Mouse (Mus musculus) testis, adult 2 months (tissue): ENCODE data around the gene Adm. TPM values are rescaled to one million over a fixed set of nuclear protein-coding genes. Genes with fewer than 3 reads are reported as not detected.

Experiments used
- H3K27ac ChIP-seq: fragments of 200-500 bp; 2 replicates; pipeline ENCODE4 v1.5.1; 2012; ENCODE audit warnings: low read depth, low read length; ENCODE audit not compliant: control insufficient read depth, insufficient read depth
- H3K27me3 ChIP-seq: fragments of 200-500 bp; 2 replicates; pipeline ENCODE4 v1.6.1; 2012; ENCODE audit warnings: mild to moderate bottlenecking, low read length, moderate library complexity; ENCODE audit not compliant: control insufficient read depth, insufficient read depth
- H3K36me3 ChIP-seq: fragments of 200-500 bp; 2 replicates; pipeline ENCODE4 v1.6.1; 2012; ENCODE audit warnings: mild to moderate bottlenecking, low read length; ENCODE audit not compliant: control insufficient read depth, insufficient read depth
- H3K4me1 ChIP-seq: fragments of 200-500 bp; 2 replicates; pipeline ENCODE4 v1.6.1; 2012; ENCODE audit warnings: low read length; ENCODE audit not compliant: control insufficient read depth, insufficient read depth
- H3K4me3 ChIP-seq: fragments of 200-500 bp; 2 replicates; pipeline ENCODE4 v1.5.1; 2012; ENCODE audit warnings: low read depth, mild to moderate bottlenecking, low read length, moderate library complexity, mixed read lengths; ENCODE audit not compliant: control insufficient read depth
- CTCF ChIP-seq: fragments of 200-500 bp; IDR thresholded peaks from 2 replicates; pipeline ENCODE4 v1.5.1; 2012; ENCODE audit warnings: low read depth, mild to moderate bottlenecking, inconsistent platforms, low read length, moderate library complexity; ENCODE audit not compliant: control insufficient read depth, insufficient read depth, insufficient replicate concordance
- POLR2A ChIP-seq: fragments of 200-500 bp; IDR thresholded peaks from 2 replicates; pipeline ENCODE4 v1.6.1; 2012; ENCODE audit warnings: low read depth, mild to moderate bottlenecking, inconsistent platforms, low read length, moderate library complexity; ENCODE audit not compliant: control insufficient read depth
- polyA plus RNA-seq: library from polyadenylated mRNA; depleted of rRNA; stranded (reverse); fragments of >200 nt; gene quantifications from 2 replicates; pipeline ENCODE4 v1.2.3, GENCODE M21; 2012

Gene Adm
- polyA plus RNA-seq, 1 experiment: 0.30 TPM

DNA sequence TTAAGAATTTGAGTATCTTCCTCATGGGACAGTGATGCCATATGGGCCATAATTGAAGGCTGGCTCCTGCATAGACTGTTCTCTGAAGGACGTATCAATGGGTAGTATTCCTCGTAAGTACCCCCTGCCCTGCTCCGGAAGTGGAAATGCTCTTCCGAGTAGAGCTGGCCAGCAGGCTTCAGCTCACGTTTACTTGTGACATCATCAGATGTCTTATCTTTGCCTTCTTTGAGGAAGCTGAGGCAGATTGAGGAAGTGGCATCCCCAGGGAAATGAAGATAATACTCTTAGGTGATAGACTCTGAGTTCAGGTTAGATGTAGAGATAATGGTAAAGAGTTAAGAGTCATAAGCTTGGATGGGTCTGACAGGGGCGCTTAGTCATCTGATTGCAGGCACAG lies 18.4 kb downstream of the Adm start:
- Histone ChIP-seq H3K27me3 (no peaks in the 10 kb centered on the region), H3K27ac (no peak overlapping the region), H3K4me3 (no peak overlapping the region), H3K4me1 (peaks cover 10% of the 10 kb centered on the region), H3K36me3 (no peaks in the 10 kb centered on the region)
- TF ChIP-seq POLR2A (no peak), CTCF (no peak)

DNA sequence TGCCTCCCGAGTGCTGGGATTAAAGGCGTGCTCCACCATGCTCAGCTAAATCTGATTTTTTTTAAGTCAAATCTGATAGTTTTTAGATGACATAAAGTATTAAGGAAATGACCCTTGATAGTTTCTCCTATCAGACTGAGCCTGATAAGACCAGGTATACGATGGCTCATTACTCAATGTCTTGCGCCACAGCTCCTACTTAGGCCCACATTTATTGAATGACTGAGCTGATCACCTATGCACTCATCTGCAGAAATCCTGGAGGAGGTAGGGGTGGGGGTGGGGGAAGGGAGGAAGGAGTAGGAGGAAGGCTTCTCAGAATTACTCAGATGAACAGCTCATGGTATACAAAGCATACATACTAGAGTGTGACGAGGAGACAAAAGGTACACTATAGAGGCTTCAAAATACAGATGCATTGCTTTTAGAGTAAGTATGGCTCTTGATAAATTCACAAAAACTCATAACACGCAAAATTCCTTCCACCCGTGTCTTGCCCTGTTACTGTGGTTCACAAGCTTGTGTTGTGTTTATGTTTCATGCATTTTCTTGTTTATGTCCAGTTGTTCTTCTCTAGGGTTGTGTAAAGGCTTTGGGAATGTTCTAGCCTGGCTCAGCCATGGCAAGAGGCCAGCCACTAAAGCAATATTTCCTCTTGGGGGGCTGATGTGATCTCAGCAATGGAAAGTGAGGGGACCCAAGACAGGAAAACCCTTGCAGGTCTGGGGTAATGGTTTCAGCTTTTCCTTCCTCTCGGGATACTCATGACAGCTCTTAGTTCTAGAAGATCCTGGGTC lies 19.3 kb downstream of the Adm start:
- H3K4me1 ChIP-seq: peaks cover 10% of the 10 kb centered on the region
- no peak for TF ChIP-seq CTCF
- TF ChIP-seq POLR2A: no peak
- no peaks in the 10 kb centered on the region for H3K27me3 ChIP-seq
- no peaks in the 10 kb centered on the region for H3K36me3 ChIP-seq
- H3K27ac ChIP-seq: no peak overlapping the region
- H3K4me3 ChIP-seq: no peak overlapping the region

DNA sequence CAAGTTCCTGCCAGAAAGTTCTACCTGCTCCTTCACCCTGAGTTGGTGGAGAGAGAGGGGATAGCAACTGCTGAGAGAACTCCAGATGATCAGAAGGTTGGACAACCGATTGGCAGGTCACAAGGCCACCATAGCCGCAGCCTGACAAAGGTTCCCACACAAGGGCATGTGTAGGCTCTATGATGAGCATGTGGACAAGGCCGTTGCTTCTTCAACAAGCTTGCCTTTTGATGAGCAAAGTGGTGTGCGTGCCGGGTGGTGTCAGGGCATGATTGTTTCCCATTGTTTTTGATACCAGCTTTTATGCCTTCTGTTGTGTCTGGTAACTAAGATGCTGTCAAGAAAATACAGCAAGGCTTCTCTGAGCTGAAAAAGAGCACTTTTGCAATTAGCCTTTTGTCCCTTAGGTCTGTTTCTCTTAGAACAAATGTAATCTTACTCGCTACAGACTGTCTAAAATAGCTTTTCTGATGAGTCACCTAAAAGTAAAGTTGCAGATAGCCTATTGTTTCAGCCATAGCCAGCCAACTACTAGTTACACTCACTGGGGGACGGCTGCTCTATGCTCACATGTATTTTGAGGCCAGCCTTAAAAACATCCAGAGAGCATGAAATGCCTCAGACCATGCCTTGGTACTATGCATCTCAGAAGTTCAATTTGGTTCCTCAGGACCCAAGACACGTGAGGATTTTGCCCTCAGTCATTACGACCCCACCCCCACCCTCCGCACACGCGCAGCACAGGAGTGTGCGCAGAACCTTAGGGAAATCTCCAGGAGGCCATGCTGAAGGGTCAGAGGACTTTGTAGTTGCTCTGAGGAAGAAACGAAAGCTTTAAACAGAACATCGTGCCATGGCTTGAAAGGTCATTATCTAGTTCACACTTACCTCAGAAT lies 20.3 kb downstream of the Adm start:
- H3K4me3 ChIP-seq: no peak overlapping the region
- peak overlapping the region; percentile 86 for H3K27ac ChIP-seq
- peaks cover 10% of the 10 kb centered on the region for H3K4me1 ChIP-seq
- no peaks in the 10 kb centered on the region for H3K36me3 ChIP-seq
- H3K27me3 ChIP-seq: no peaks in the 10 kb centered on the region
- no peak for TF ChIP-seq CTCF
- TF ChIP-seq POLR2A: no peak

DNA sequence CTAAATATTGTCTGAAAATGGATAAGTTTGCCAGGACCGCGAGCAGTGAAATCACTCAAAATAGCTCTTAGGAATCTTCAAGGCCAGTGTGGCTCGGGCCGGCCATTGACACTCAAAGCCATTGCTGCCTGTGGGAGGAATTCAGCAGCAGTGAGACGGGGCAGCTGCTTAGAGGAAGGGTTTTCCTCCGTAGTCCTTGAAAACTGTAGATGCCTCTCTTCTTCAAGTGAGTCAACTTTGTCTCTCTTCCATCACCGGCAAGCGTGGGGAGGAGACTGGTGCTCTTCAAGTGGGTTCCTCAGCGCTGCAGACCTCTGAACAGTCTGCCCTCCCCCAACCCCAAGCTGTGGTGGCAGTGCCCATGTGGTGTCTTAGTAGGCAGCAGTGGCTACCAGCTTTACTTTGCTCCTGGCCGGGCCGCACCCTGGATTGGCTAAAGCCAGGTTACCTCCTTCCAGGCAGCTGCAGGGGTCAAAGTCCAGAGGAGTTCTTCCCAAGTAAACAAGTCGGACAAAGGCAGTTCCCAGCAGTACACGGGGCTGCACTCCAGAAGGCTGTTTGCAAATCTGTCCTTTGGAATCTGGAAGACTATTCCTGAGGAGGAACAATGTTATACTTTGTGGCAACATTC lies 21.1 kb downstream of the Adm start:
- TF ChIP-seq CTCF (no peak), POLR2A (0 out of 2 replicates have a peak, but pooled peaks have one; percentile 7)

DNA sequence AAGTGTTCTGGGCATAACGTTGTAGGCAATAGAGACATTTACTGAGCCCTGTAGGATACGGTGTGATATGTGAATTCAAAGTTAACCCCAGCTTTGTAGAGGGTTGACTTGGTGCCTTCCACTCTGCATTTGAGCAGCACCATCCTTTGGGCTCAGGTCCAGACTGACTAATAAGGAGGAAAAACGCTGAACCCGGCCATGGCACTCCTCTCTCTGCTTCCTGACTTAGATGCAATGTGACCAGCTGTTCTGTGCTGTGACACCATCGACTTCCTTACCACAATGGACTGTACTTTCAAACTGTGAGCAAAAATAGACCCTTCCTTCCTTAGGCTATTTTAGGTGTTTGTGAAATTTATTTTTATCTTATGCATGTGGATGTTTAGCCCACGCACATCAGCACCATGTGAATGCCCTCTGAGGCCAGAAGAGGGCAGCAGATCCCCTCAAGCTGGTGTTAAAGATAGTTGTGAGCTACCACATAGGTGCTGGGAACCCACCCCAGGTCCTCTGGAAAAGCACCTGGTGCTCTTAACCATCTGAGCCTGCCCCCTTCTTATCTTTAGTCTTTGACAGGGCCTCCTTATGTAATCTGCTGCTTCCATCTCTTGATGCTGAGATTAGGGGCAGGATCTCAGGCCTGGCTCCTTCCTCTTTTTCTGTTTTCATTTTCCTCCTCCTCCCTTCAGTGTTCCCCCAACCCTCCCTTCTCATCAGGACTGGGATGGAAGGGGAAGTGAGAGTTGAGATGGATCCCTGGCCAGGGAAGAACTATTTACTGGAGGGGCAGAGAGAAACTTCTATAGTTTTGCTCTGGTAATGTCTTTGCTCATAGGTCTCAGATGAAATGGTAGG lies 21.9 kb downstream of the Adm start:
- TF ChIP-seq POLR2A: no peak
- peak; percentile 46; the same call in 1 of the 2 replicates for TF ChIP-seq CTCF
- Histone ChIP-seq H3K4me3 (no peak overlapping the region), H3K27me3 (no peaks in the 10 kb centered on the region), H3K36me3 (no peaks in the 10 kb centered on the region), H3K27ac (peak overlapping the region; percentile 86), H3K4me1 (peaks cover 11% of the 10 kb centered on the region)

More for the DNA sequence above, 21.1 kb downstream of the Adm start:
- Histone ChIP-seq H3K4me1 (peaks cover 10% of the 10 kb centered on the region), H3K27ac (peak overlapping the region; percentile 86), H3K4me3 (peak overlapping the region; percentile 5), H3K27me3 (no peaks in the 10 kb centered on the region), H3K36me3 (no peaks in the 10 kb centered on the region)

DNA sequence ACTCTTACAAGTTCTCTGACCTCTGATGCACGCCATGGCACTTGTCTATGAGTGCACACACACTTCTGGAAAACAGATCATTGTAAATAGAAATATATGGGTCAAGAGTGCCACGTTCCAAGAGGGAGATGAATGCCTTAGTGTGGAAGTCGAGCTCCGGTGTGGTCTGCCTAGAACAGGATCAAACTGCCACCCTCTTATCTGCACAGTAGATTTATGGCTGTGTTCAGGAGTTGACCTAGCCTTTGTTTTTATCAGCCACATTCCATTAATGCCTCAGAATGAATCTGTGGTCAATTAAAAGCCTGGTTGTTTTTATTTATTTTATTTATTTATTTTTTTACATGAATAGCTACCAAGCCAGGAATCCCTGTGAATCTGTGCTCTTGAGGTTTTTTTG lies 23.0 kb downstream of the Adm start:
- Histone ChIP-seq H3K36me3 (no peaks in the 10 kb centered on the region), H3K27me3 (no peaks in the 10 kb centered on the region), H3K27ac (no peak overlapping the region), H3K4me3 (no peak overlapping the region), H3K4me1 (peaks cover 13% of the 10 kb centered on the region)
- TF ChIP-seq CTCF: no peak
- no peak for TF ChIP-seq POLR2A
